Mouse (Mus musculus): Measurements from ENCODE around the gene Prr22.

- no peak for TF ChIP-seq CTCF (IDR thresholded peaks at IDR 0.05; ENCODE audit: extremely low read depth, insufficient read depth, insufficient read length, insufficient replicate concordance)
- TF ChIP-seq POLR2A (IDR thresholded peaks at IDR 0.05; ENCODE audit: low read depth, low read length): no peak
Observed at GRCm38 (mm10) chr17:56766631-56767405, 3.2 kb upstream of the Prr22 start.

All from spleen, adult 2 months (tissue).